ENCODE assay signal across 14 mouse cellular contexts in genomic region chr7:17087731-17088130, GRCm38 (mm10). TPM values are rescaled to one million over a fixed set of nuclear protein-coding genes. Genes with fewer than 3 reads are reported as not detected.
"Had no signal": no experiment of that assay in that cellular context is flagged by ENCODE, and none has a peak within 500 bp of the region (broad histone marks: within the 10 kb centered on the region; RNA-seq: fewer than 3 reads in every experiment).

No protein-coding gene starts in this region.

- H3K27me3 ChIP-seq: kidney, embryonic 15.5 days; limb, embryonic 15.5 days; neural tube, embryonic 15.5 days had no signal

- H3K4me3 ChIP-seq: kidney, embryonic 15.5 days; limb, embryonic 15.5 days; myocyte; neural tube, embryonic 15.5 days had no signal

- DNase-seq: kidney, postnatal 14 days; left cerebral cortex, postnatal 4 days; lung, adult 18-20 months; midbrain, embryonic 14.5 days; right cerebral cortex, adult 18-20 months; right cerebral cortex, postnatal 25 days; thymus, adult 18-20 months; thymus, postnatal 14 days had no signal

- H3K27ac ChIP-seq: kidney, embryonic 15.5 days; limb, embryonic 15.5 days; liver, embryonic 14.5 days; neural tube, embryonic 15.5 days had no signal

- H3K9me3 ChIP-seq: kidney, embryonic 15.5 days; limb, embryonic 15.5 days; neural tube, embryonic 15.5 days had no signal

- H3K4me2 ChIP-seq: kidney, embryonic 15.5 days; limb, embryonic 15.5 days; neural tube, embryonic 15.5 days had no signal

- H3K4me1 ChIP-seq: kidney, embryonic 15.5 days; limb, embryonic 15.5 days; neural tube, embryonic 15.5 days had no signal

- H3K9ac ChIP-seq: kidney, embryonic 15.5 days; limb, embryonic 15.5 days; liver, embryonic 14.5 days; neural tube, embryonic 15.5 days had no signal

- H3K36me3 ChIP-seq: kidney, embryonic 15.5 days; limb, embryonic 15.5 days; neural tube, embryonic 15.5 days had no signal

RNA-seq across cellular contexts. Expression of gene Psg16, which starts 13.9 kb away (rescaled TPM):
- polyA plus RNA-seq: myocyte; small intestine, adult 2 months had no signal
